Mouse (Mus musculus): ENCODE measurements around the gene Aftph. TPM values are rescaled to one million over a fixed set of nuclear protein-coding genes. Genes with fewer than 3 reads are reported as not detected.

The Aftph gene
- polyA plus RNA-seq, 1 experiment from 2014 or later = 17.8 TPM

- H3K36me3 ChIP-seq (ENCODE audit: insufficient read depth, low read length) = no peaks in the 10 kb centered on the region
- no peak overlapping the region for H3K4me2 ChIP-seq (replicated peaks; ENCODE audit: low read depth, low read length)
- no peaks in the 10 kb centered on the region for H3K4me1 ChIP-seq (ENCODE audit: insufficient read depth, low read depth, low read length)
- peaks cover 3% of the 10 kb centered on the region; the same call in 1 of the 2 replicates for H3K9me3 ChIP-seq (ENCODE audit: low read length)
- H3K27ac ChIP-seq (ENCODE audit: low read length) = no peak overlapping the region
- H3K27me3 ChIP-seq (replicated peaks; ENCODE audit: insufficient read depth, low read length) = no peaks in the 10 kb centered on the region
- H3K4me3 ChIP-seq (ENCODE audit: low read depth, low read length) = no peak overlapping the region
- ATAC-seq (no peak), DNase-seq (ENCODE audit: low spot score) (no peak)
- no peak overlapping the region for H3K9ac ChIP-seq (replicated peaks; ENCODE audit: low read depth)
- TF ChIP-seq EP300 (IDR thresholded peaks at IDR 0.05) (no peak), CTCF (IDR thresholded peaks at IDR 0.05) (no peak)
- 81% methylated on average over 1 of the region's 1 CpGs for WGBS
These were observed 42.1 kb upstream of the Aftph start for GRCm38 (mm10) chr11:20783467-20783866.

GRCm38 (mm10) chr11:20782620-20783019 is 41.2 kb upstream of the Aftph start:
- 53% methylated on average over 2 of the region's 2 CpGs for WGBS

GRCm38 (mm10) chr11:20780312-20780711 is 38.9 kb upstream of the Aftph start:
- 80% methylated on average over 4 of the region's 4 CpGs for WGBS

More at GRCm38 (mm10) chr11:20782620-20783019, 41.2 kb upstream of the Aftph start:
- no peak for TF ChIP-seq EP300 (IDR thresholded peaks at IDR 0.05)
- no peak for TF ChIP-seq CTCF (IDR thresholded peaks at IDR 0.05)
- no peak overlapping the region for H3K27ac ChIP-seq (ENCODE audit: low read length)
- no peaks in the 10 kb centered on the region for H3K4me1 ChIP-seq (ENCODE audit: insufficient read depth, low read depth, low read length)
- H3K4me2 ChIP-seq (replicated peaks; ENCODE audit: low read depth, low read length) = no peak overlapping the region
- no peak overlapping the region for H3K9ac ChIP-seq (replicated peaks; ENCODE audit: low read depth)
- H3K4me3 ChIP-seq (ENCODE audit: low read depth, low read length) = no peak overlapping the region
- H3K27me3 ChIP-seq (replicated peaks; ENCODE audit: insufficient read depth, low read length) = no peaks in the 10 kb centered on the region
- no peak for ATAC-seq
- H3K36me3 ChIP-seq (ENCODE audit: insufficient read depth, low read length) = no peaks in the 10 kb centered on the region
- DNase-seq (ENCODE audit: low spot score) = no peak
- peaks cover 3% of the 10 kb centered on the region; the same call in 1 of the 2 replicates for H3K9me3 ChIP-seq (ENCODE audit: low read length)

GRCm38 (mm10) chr11:20778861-20779563 is 37.6 kb upstream of the Aftph start:
- TF ChIP-seq CTCF (IDR thresholded peaks at IDR 0.05) (no peak), EP300 (IDR thresholded peaks at IDR 0.05) (no peak)
- WGBS = 69% methylated on average over 3 of the region's 3 CpGs
- no peak overlapping the region for H3K9ac ChIP-seq (replicated peaks; ENCODE audit: low read depth)
- ATAC-seq (no peak), DNase-seq (ENCODE audit: low spot score) (no peak)
- no peaks in the 10 kb centered on the region for H3K4me1 ChIP-seq (ENCODE audit: insufficient read depth, low read depth, low read length)
- H3K27ac ChIP-seq (ENCODE audit: low read length) = no peak overlapping the region
- no peak overlapping the region for H3K4me2 ChIP-seq (replicated peaks; ENCODE audit: low read depth, low read length)
- H3K27me3 ChIP-seq (replicated peaks; ENCODE audit: insufficient read depth, low read length) = no peaks in the 10 kb centered on the region
- H3K36me3 ChIP-seq (ENCODE audit: insufficient read depth, low read length) = no peaks in the 10 kb centered on the region
- no peak overlapping the region for H3K4me3 ChIP-seq (ENCODE audit: low read depth, low read length)
- H3K9me3 ChIP-seq (ENCODE audit: low read length) = no peaks in the 10 kb centered on the region

More at GRCm38 (mm10) chr11:20780312-20780711, 38.9 kb upstream of the Aftph start:
- Histone ChIP-seq H3K36me3 (ENCODE audit: insufficient read depth, low read length) (no peaks in the 10 kb centered on the region), H3K9ac (replicated peaks; ENCODE audit: low read depth) (no peak overlapping the region), H3K27ac (ENCODE audit: low read length) (no peak overlapping the region), H3K4me1 (ENCODE audit: insufficient read depth, low read depth, low read length) (no peaks in the 10 kb centered on the region), H3K27me3 (replicated peaks; ENCODE audit: insufficient read depth, low read length) (no peaks in the 10 kb centered on the region), H3K9me3 (ENCODE audit: low read length) (peaks cover 3% of the 10 kb centered on the region; the same call in 1 of the 2 replicates), H3K4me2 (replicated peaks; ENCODE audit: low read depth, low read length) (no peak overlapping the region), H3K4me3 (ENCODE audit: low read depth, low read length) (no peak overlapping the region)
- TF ChIP-seq CTCF (IDR thresholded peaks at IDR 0.05) (no peak), EP300 (IDR thresholded peaks at IDR 0.05) (no peak)
- no peak for ATAC-seq
- no peak for DNase-seq (ENCODE audit: low spot score)

GRCm38 (mm10) chr11:20778298-20778697 is 36.9 kb upstream of the Aftph start:
- ATAC-seq (no peak), DNase-seq (ENCODE audit: low spot score) (no peak)
- no peak overlapping the region for H3K4me2 ChIP-seq (replicated peaks; ENCODE audit: low read depth, low read length)
- H3K4me1 ChIP-seq (ENCODE audit: insufficient read depth, low read depth, low read length) = no peaks in the 10 kb centered on the region
- H3K36me3 ChIP-seq (ENCODE audit: insufficient read depth, low read length) = no peaks in the 10 kb centered on the region
- no peaks in the 10 kb centered on the region for H3K9me3 ChIP-seq (ENCODE audit: low read length)
- H3K27ac ChIP-seq (ENCODE audit: low read length) = no peak overlapping the region
- no peak overlapping the region for H3K9ac ChIP-seq (replicated peaks; ENCODE audit: low read depth)
- no peak overlapping the region for H3K4me3 ChIP-seq (ENCODE audit: low read depth, low read length)
- TF ChIP-seq CTCF (IDR thresholded peaks at IDR 0.05) = no peak
- no peak for TF ChIP-seq EP300 (IDR thresholded peaks at IDR 0.05)
- WGBS = 42% methylated on average over 1 of the region's 1 CpGs
- H3K27me3 ChIP-seq (replicated peaks; ENCODE audit: insufficient read depth, low read length) = no peaks in the 10 kb centered on the region

- Histone ChIP-seq H3K27me3 (replicated peaks; ENCODE audit: insufficient read depth, low read length) (no peaks in the 10 kb centered on the region), H3K36me3 (ENCODE audit: insufficient read depth, low read length) (no peaks in the 10 kb centered on the region), H3K27ac (ENCODE audit: low read length) (no peak overlapping the region), H3K4me3 (ENCODE audit: low read depth, low read length) (no peak overlapping the region), H3K4me2 (replicated peaks; ENCODE audit: low read depth, low read length) (no peak overlapping the region), H3K4me1 (ENCODE audit: insufficient read depth, low read depth, low read length) (no peaks in the 10 kb centered on the region), H3K9me3 (ENCODE audit: low read length) (no peaks in the 10 kb centered on the region), H3K9ac (replicated peaks; ENCODE audit: low read depth) (no peak overlapping the region)
- no peak for ATAC-seq
- no peak for DNase-seq (ENCODE audit: low spot score)
- TF ChIP-seq EP300 (IDR thresholded peaks at IDR 0.05) = no peak
- TF ChIP-seq CTCF (IDR thresholded peaks at IDR 0.05) = no peak
These were observed 35.3 kb upstream of the Aftph start for GRCm38 (mm10) chr11:20776668-20777067.
